Mouse (Mus musculus) liver, embryonic 14.5 days (tissue): ENCODE measurements around the gene Magi3.

ENCODE experiments used
- CTCF ChIP-seq: IDR thresholded peaks from 2 replicates; pipeline ENCODE4 v1.5.1; 2016; ENCODE audit warnings: antibody characterized with exemption, low read depth, control low read depth
- EP300 ChIP-seq: IDR thresholded peaks from 2 replicates; pipeline ENCODE4 v1.6.1; 2016; ENCODE audit warnings: antibody characterized with exemption, low read depth

DNA sequence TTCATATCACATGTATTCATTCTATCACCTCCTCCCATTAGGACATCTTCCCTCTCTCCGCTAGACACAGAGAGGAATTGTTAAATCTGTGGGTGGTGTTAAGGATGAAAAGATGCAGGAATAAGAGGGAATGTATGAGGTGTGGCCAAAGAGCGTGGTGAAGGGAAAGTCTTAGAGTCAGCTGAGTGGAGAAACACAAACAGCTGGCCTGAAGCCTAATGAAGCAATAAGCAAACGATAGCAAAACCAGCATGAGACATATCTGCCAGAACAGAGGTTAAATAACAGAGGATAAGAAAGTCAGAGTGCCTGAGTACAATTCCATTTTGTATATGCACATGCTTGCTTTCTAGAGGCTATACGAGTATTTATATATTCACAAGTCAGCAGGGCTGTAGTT is 235.6 kb downstream of the Magi3 start:
- no peak for TF ChIP-seq CTCF
- TF ChIP-seq EP300 = no peak
